Mouse (Mus musculus) midbrain, embryonic 14.5 days (tissue): ENCODE data around the gene Pde4c. TPM values are rescaled to one million over a fixed set of nuclear protein-coding genes. Genes with fewer than 3 reads are reported as not detected.
A peak's percentile ranks its signal among the peaks of the same experiment; 100 is the strongest.

ENCODE experiments used
- ATAC-seq: fragments of 200-750 bp; cut with Nextera tagmentation; 2 replicates; pipeline ENCODE4 v1.8.0; 2017; ENCODE audit warnings: moderate number of reproducible peaks, moderate library complexity; ENCODE audit not compliant: low FRiP score, low TSS enrichment
- DNase-seq: peaks from one replicate; pipeline ENCODE4 v3.0.0-alpha.2; 2015
- H3K27ac ChIP-seq: fragments of 300-500 bp; sonication (generic); replicated peaks from 2 replicates; pipeline ENCODE4 v1.5.1; 2014; ENCODE audit warnings: mild to moderate bottlenecking, low read depth, low read length, moderate library complexity
- H3K27me3 ChIP-seq: fragments of 300-500 bp; sonication (generic); 2 replicates; pipeline ENCODE4 v1.6.1; 2014; ENCODE audit warnings: low read length, control low read depth, mixed read lengths; ENCODE audit not compliant: control insufficient read depth, insufficient read depth
- H3K36me3 ChIP-seq: fragments of 300-500 bp; sonication (generic); 2 replicates; pipeline ENCODE4 v1.6.1; 2014; ENCODE audit warnings: low read length, control low read depth; ENCODE audit not compliant: control insufficient read depth, insufficient read depth
- H3K4me1 ChIP-seq: fragments of 300-500 bp; sonication (generic); 2 replicates; pipeline ENCODE4 v1.6.1; 2014; ENCODE audit warnings: mild to moderate bottlenecking, antibody characterized with exemption, low read length, control low read depth; ENCODE audit not compliant: control insufficient read depth, insufficient read depth
- H3K4me2 ChIP-seq: fragments of 300-500 bp; sonication (generic); 2 replicates; pipeline ENCODE4 v1.6.1; 2014; ENCODE audit warnings: mild to moderate bottlenecking, low read length, moderate library complexity
- H3K4me3 ChIP-seq: fragments of 300-500 bp; sonication (generic); replicated peaks from 2 replicates; pipeline ENCODE4 v1.5.1; 2014; ENCODE audit warnings: low read depth, low read length
- H3K9ac ChIP-seq: fragments of 300-500 bp; sonication (generic); replicated peaks from 2 replicates; pipeline ENCODE4 v1.6.1; 2014; ENCODE audit warnings: mild to moderate bottlenecking, low read length, moderate library complexity
- H3K9me3 ChIP-seq: fragments of 300-500 bp; sonication (generic); 2 replicates; pipeline ENCODE4 v1.6.1; 2016; ENCODE audit warnings: low read length, control low read depth, mixed read lengths; ENCODE audit not compliant: control insufficient read depth
- WGBS: fragments of 180-500 bp; shearing (Covaris S2); extraction: QIAGEN DNeasy Blood & Tissue Kit; methylation state at CpG from one replicate; pipeline ENCODE4 v1.1.7; 2014; 5-methylcytosine and 5-hydroxymethylcytosine counted together
- polyA plus RNA-seq: library from polyadenylated mRNA; unstranded; fragments of >200 nt; fragmentation: Nextera tagmentation; extraction: Ambion mirVana; gene quantifications from 2 replicates; pipeline ENCODE4 v1.2.1, GENCODE M21; 2014

Gene Pde4c
- polyA plus RNA-seq, 1 experiment from 2014 or later, result 0.24 TPM

- H3K4me1 ChIP-seq, result 0 out of 2 replicates have a peak, but pooled peaks cover 4% of the 10 kb centered on the region
- no peaks in the 10 kb centered on the region for H3K9me3 ChIP-seq
- H3K27ac ChIP-seq, result no peak overlapping the region
- H3K27me3 ChIP-seq, result no peaks in the 10 kb centered on the region
- H3K4me2 ChIP-seq, result no peak overlapping the region
- no peak overlapping the region for H3K4me3 ChIP-seq
- H3K36me3 ChIP-seq, result peaks cover 23% of the 10 kb centered on the region
- WGBS, result 10% methylated on average over 19 of the region's 19 CpGs
- DNase-seq (no peak), ATAC-seq (no peak)
- H3K9ac ChIP-seq, result 0 out of 2 replicates have a peak overlapping the region, but pooled peaks have one; percentile 20
Measured at GRCm38 (mm10) chr8:70682193-70682592, 41.3 kb upstream of the Pde4c start.

GRCm38 (mm10) chr8:70682692-70683091, 40.8 kb upstream of the Pde4c start:
- Histone ChIP-seq H3K9me3 (no peaks in the 10 kb centered on the region), H3K4me2 (no peak overlapping the region), H3K9ac (no peak overlapping the region), H3K4me1 (0 out of 2 replicates have a peak, but pooled peaks cover 4% of the 10 kb centered on the region), H3K27ac (no peak overlapping the region), H3K36me3 (peaks cover 19% of the 10 kb centered on the region), H3K27me3 (no peaks in the 10 kb centered on the region), H3K4me3 (no peak overlapping the region)
- WGBS, result 66% methylated on average over 3 of the region's 3 CpGs
- ATAC-seq, result no peak
- DNase-seq, result no peak

GRCm38 (mm10) chr8:70684291-70684690, 39.2 kb upstream of the Pde4c start:
- Histone ChIP-seq H3K36me3 (0 out of 2 replicates have a peak, but pooled peaks cover 3% of the 10 kb centered on the region), H3K27ac (0 out of 2 replicates have a peak overlapping the region, but pooled peaks have one; percentile 32), H3K27me3 (no peaks in the 10 kb centered on the region), H3K4me2 (no peak overlapping the region), H3K4me1 (0 out of 2 replicates have a peak, but pooled peaks cover 4% of the 10 kb centered on the region), H3K9me3 (no peaks in the 10 kb centered on the region), H3K9ac (no peak overlapping the region; the same call in 1 of the 2 replicates), H3K4me3 (no peak overlapping the region)
- 32% methylated on average over 7 of the region's 7 CpGs for WGBS
- ATAC-seq (no peak), DNase-seq (peak; percentile 51)

- WGBS, result 90% methylated on average over 8 of the region's 8 CpGs
- H3K4me1 ChIP-seq, result peaks cover 15% of the 10 kb centered on the region; the same call in 1 of the 2 replicates
- H3K27ac ChIP-seq, result no peak overlapping the region
- H3K36me3 ChIP-seq, result no peaks in the 10 kb centered on the region
- no peak overlapping the region for H3K9ac ChIP-seq
- no peaks in the 10 kb centered on the region for H3K9me3 ChIP-seq
- H3K4me3 ChIP-seq, result no peak overlapping the region
- no peaks in the 10 kb centered on the region for H3K27me3 ChIP-seq
- no peak for DNase-seq
- no peak for ATAC-seq
- no peak overlapping the region for H3K4me2 ChIP-seq
Measured at GRCm38 (mm10) chr8:70687576-70687975, 35.9 kb upstream of the Pde4c start.

- ATAC-seq, result no peak
- H3K4me2 ChIP-seq, result no peak overlapping the region
- H3K4me1 ChIP-seq, result peaks cover 15% of the 10 kb centered on the region; the same call in 1 of the 2 replicates
- H3K4me3 ChIP-seq, result no peak overlapping the region
- WGBS, result 90% methylated on average over 3 of the region's 3 CpGs
- H3K9ac ChIP-seq, result no peak overlapping the region
- no peaks in the 10 kb centered on the region for H3K27me3 ChIP-seq
- H3K27ac ChIP-seq, result no peak overlapping the region
- H3K9me3 ChIP-seq, result no peaks in the 10 kb centered on the region
- H3K36me3 ChIP-seq, result no peaks in the 10 kb centered on the region
- DNase-seq, result no peak
Measured at GRCm38 (mm10) chr8:70688136-70688535, 35.4 kb upstream of the Pde4c start.

GRCm38 (mm10) chr8:70689892-70690390, 33.6 kb upstream of the Pde4c start:
- peaks cover 10% of the 10 kb centered on the region; the same call in 1 of the 2 replicates for H3K4me1 ChIP-seq
- H3K9me3 ChIP-seq, result no peaks in the 10 kb centered on the region
- DNase-seq (no peak), ATAC-seq (no peak)
- H3K4me2 ChIP-seq, result no peak overlapping the region
- H3K27me3 ChIP-seq, result no peaks in the 10 kb centered on the region
- H3K9ac ChIP-seq, result no peak overlapping the region
- no peak overlapping the region for H3K27ac ChIP-seq
- H3K4me3 ChIP-seq, result no peak overlapping the region
- WGBS, result 81% methylated on average over 5 of the region's 5 CpGs
- H3K36me3 ChIP-seq, result no peaks in the 10 kb centered on the region

GRCm38 (mm10) chr8:70691230-70691629, 32.3 kb upstream of the Pde4c start:
- H3K4me2 ChIP-seq, result peak overlapping the region; percentile 56
- H3K4me3 ChIP-seq, result peak overlapping the region; percentile 28
- peak overlapping the region; percentile 52 for H3K9ac ChIP-seq
- peak overlapping the region; percentile 41; the same call in 1 of the 2 replicates for H3K27ac ChIP-seq
- H3K27me3 ChIP-seq, result no peaks in the 10 kb centered on the region
- H3K4me1 ChIP-seq, result peaks cover 13% of the 10 kb centered on the region; the same call in 1 of the 2 replicates
- 59% methylated on average over 4 of the region's 4 CpGs for WGBS
- DNase-seq (no peak), ATAC-seq (no peak)
- no peaks in the 10 kb centered on the region for H3K9me3 ChIP-seq
- no peaks in the 10 kb centered on the region for H3K36me3 ChIP-seq

- Histone ChIP-seq H3K4me2 (peak overlapping the region; percentile 56), H3K27ac (peak overlapping the region; percentile 41; the same call in 1 of the 2 replicates), H3K9me3 (no peaks in the 10 kb centered on the region), H3K36me3 (no peaks in the 10 kb centered on the region), H3K9ac (peak overlapping the region; percentile 52), H3K4me3 (peak overlapping the region; percentile 28), H3K4me1 (peaks cover 18% of the 10 kb centered on the region), H3K27me3 (no peaks in the 10 kb centered on the region)
- ATAC-seq (peak; percentile 38), DNase-seq (peak; percentile 71)
- WGBS, result under 1% methylated on average over 19 of the region's 20 CpGs
Measured at GRCm38 (mm10) chr8:70691727-70692231, 31.7 kb upstream of the Pde4c start.

- H3K9ac ChIP-seq, result no peak overlapping the region
- DNase-seq, result no peak
- WGBS, result 87% methylated on average over 5 of the region's 5 CpGs
Measured at GRCm38 (mm10) chr8:70693636-70694035, 29.9 kb upstream of the Pde4c start.

More at GRCm38 (mm10) chr8:70693636-70694035, 29.9 kb upstream of the Pde4c start:
- H3K27me3 ChIP-seq, result no peaks in the 10 kb centered on the region
- H3K9me3 ChIP-seq, result no peaks in the 10 kb centered on the region
- peaks cover 32% of the 10 kb centered on the region for H3K4me1 ChIP-seq
- no peaks in the 10 kb centered on the region for H3K36me3 ChIP-seq
- no peak for ATAC-seq
- no peak overlapping the region for H3K27ac ChIP-seq
- H3K4me2 ChIP-seq, result no peak overlapping the region
- H3K4me3 ChIP-seq, result no peak overlapping the region
